Mouse (Mus musculus): ENCODE results near the gene Sun1. TPM values are rescaled to one million over a fixed set of nuclear protein-coding genes. Genes with fewer than 3 reads are reported as not detected.

The Sun1 gene
- total and polyA plus RNA-seq, 2 experiments from 2014 or later, result 35.3 to 75.0 TPM

DNA sequence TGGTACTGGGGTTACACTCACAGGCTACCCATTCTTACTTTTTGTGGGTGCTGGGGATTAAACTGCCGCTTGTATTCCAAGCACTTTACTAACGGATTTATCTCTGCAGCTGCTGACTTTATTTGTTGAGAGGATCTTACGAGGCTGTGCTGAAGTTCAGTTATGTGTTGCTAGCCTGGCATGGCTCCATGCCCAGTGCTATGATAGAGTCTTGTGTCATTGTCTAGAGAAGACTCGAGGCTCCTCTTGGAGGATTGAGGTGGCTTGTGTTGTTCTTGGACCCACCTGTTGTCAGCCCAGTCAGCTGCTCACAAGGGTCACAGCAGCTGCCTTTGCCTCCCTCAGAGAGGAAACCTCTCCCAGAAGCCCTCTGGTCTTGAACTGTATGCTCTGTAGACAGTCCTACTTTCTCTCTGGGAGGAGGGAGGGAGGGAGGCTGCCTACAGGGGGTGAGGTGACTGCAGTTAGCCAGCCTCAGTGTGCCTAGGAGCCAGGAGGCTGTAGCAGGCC is 19.6 kb downstream of the Sun1 start:
- Histone ChIP-seq H3K27ac (ENCODE audit: low read depth, low read length) (no peak overlapping the region), H3K4me3 (ENCODE audit: low read depth, low read length) (no peak overlapping the region), H3K9me3 (ENCODE audit: low read length) (no peaks in the 10 kb centered on the region), H3K4me1 (ENCODE audit: insufficient read depth, low read length) (no peaks in the 10 kb centered on the region), H3K4me2 (ENCODE audit: low read depth, low read length, poor library complexity, severe bottlenecking) (no peak overlapping the region), H3K36me3 (ENCODE audit: insufficient read depth, low read length) (peaks cover 48% of the 10 kb centered on the region), H3K27me3 (ENCODE audit: insufficient read depth, low read length) (no peaks in the 10 kb centered on the region), H3K9ac (replicated peaks; ENCODE audit: low read length, poor library complexity, severe bottlenecking) (no peak overlapping the region)
- ATAC-seq (ENCODE audit: low FRiP score) (no peak), DNase-seq (ENCODE audit: low spot score) (no peak)
- no peak for TF ChIP-seq CTCF (IDR thresholded peaks at IDR 0.05)
- WGBS, result 89% methylated on average over 4 of the region's 4 CpGs

DNA sequence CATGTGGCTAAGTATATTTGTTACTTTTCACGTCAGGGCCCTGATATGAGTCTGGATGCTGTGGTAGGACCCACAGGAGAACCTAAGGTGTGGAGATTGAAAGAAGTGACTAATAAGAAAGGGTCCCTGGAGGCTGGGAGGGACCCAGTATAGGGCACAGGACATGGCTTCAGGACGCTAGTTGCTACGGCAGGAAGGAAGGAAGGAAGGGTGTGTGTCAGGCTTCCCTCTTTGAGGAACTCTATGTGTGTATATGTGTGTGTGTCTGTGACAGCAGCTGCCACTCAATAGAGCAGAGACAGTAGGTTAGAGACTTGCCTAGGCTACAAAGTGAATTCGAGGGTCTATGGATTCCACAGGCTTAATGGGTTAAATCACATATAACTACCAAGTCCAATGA is 20.2 kb downstream of the Sun1 start:
- TF ChIP-seq CTCF (IDR thresholded peaks at IDR 0.05), result no peak
- Histone ChIP-seq H3K27me3 (ENCODE audit: insufficient read depth, low read length) (no peaks in the 10 kb centered on the region), H3K4me2 (ENCODE audit: low read depth, low read length, poor library complexity, severe bottlenecking) (no peak overlapping the region), H3K4me1 (ENCODE audit: insufficient read depth, low read length) (no peaks in the 10 kb centered on the region), H3K9me3 (ENCODE audit: low read length) (no peaks in the 10 kb centered on the region), H3K4me3 (ENCODE audit: low read depth, low read length) (no peak overlapping the region), H3K27ac (ENCODE audit: low read depth, low read length) (no peak overlapping the region), H3K9ac (replicated peaks; ENCODE audit: low read length, poor library complexity, severe bottlenecking) (no peak overlapping the region), H3K36me3 (ENCODE audit: insufficient read depth, low read length) (peaks cover 47% of the 10 kb centered on the region)
- ATAC-seq (ENCODE audit: low FRiP score) (no peak), DNase-seq (ENCODE audit: low spot score) (no peak)
- WGBS, result 89% methylated on average over 4 of the region's 4 CpGs

DNA sequence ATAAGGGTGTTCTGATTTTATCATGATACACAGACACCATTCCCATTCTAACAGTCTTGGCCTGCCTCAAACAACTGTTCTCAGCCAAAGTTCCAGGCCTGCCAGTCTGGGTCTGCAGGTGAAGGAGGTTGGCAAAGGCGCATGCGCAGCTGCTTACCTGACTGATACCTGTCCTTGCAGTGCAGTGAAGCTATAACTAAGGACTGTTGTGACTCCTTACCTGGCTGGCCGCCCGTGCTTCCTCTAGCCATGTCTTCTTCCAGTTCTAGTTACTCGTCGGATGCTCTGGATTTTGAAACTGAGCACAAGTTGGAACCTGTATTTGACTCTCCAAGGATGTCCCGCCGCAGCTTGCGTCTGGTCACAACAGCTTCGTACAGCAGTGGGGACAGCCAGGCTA is 22.9 kb downstream of the Sun1 start:
- H3K27me3 ChIP-seq (ENCODE audit: insufficient read depth, low read length), result no peaks in the 10 kb centered on the region
- WGBS, result 97% methylated on average over 10 of the region's 10 CpGs
- no peaks in the 10 kb centered on the region for H3K4me1 ChIP-seq (ENCODE audit: insufficient read depth, low read length)
- H3K27ac ChIP-seq (ENCODE audit: low read depth, low read length), result no peak overlapping the region
- H3K9me3 ChIP-seq (ENCODE audit: low read length), result no peaks in the 10 kb centered on the region
- H3K9ac ChIP-seq (replicated peaks; ENCODE audit: low read length, poor library complexity, severe bottlenecking), result no peak overlapping the region
- H3K36me3 ChIP-seq (ENCODE audit: insufficient read depth, low read length), result peaks cover 59% of the 10 kb centered on the region
- H3K4me3 ChIP-seq (ENCODE audit: low read depth, low read length), result no peak overlapping the region
- no peak for ATAC-seq (ENCODE audit: low FRiP score)
- TF ChIP-seq CTCF (IDR thresholded peaks at IDR 0.05), result no peak
- no peak for DNase-seq (ENCODE audit: low spot score)
- no peak overlapping the region for H3K4me2 ChIP-seq (ENCODE audit: low read depth, low read length, poor library complexity, severe bottlenecking)

DNA sequence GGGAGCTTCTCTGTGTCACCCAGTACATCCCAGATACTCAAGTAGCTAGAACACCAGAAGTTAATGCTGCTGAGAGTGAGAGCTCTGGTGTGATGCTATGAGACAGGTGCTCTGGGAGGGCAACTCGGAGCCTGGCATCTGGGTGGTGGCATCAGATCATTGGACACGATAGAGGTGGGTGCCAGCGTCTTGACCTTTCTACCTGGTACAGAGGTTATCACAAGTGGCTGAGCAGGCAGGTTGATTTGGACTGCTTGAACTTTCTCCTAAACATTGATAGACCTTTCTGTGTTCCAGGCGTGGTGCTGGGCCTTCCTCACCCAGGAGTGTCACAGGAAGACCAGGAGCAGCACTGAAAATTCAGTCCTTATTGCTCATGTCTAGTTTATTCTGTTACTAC is 26.8 kb downstream of the Sun1 start:
- WGBS, result 97% methylated on average over 4 of the region's 4 CpGs
- H3K4me1 ChIP-seq (ENCODE audit: insufficient read depth, low read length), result no peaks in the 10 kb centered on the region
- ATAC-seq (ENCODE audit: low FRiP score) (no peak), DNase-seq (ENCODE audit: low spot score) (no peak)
- no peaks in the 10 kb centered on the region for H3K9me3 ChIP-seq (ENCODE audit: low read length)
- no peak overlapping the region for H3K9ac ChIP-seq (replicated peaks; ENCODE audit: low read length, poor library complexity, severe bottlenecking)
- peaks cover 68% of the 10 kb centered on the region for H3K36me3 ChIP-seq (ENCODE audit: insufficient read depth, low read length)
- H3K27ac ChIP-seq (ENCODE audit: low read depth, low read length), result no peak overlapping the region
- TF ChIP-seq CTCF (IDR thresholded peaks at IDR 0.05), result no peak
- H3K27me3 ChIP-seq (ENCODE audit: insufficient read depth, low read length), result no peaks in the 10 kb centered on the region
- H3K4me3 ChIP-seq (ENCODE audit: low read depth, low read length), result no peak overlapping the region
- H3K4me2 ChIP-seq (ENCODE audit: low read depth, low read length, poor library complexity, severe bottlenecking), result no peak overlapping the region

DNA sequence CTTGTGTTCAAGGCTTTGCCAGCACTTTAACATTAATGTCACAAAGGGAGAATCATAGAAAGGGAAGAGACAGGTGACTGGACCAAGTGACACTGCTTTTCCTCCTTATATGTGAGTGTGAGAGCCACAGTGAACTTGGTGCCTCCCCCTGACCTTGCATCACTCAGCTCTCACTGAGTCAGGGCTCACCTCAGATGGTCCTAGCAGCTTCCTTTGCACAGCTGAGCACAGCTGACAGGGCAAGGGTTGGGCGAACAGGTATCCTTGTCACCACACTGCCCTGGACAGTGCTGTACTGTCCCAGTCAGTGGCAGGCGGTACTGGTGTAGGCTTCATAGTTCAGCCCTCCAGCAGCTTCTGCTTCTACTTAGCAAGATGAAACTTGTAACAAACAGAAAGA is 27.2 kb downstream of the Sun1 start:
- Histone ChIP-seq H3K9ac (replicated peaks; ENCODE audit: low read length, poor library complexity, severe bottlenecking) (no peak overlapping the region), H3K27ac (ENCODE audit: low read depth, low read length) (no peak overlapping the region), H3K27me3 (ENCODE audit: insufficient read depth, low read length) (no peaks in the 10 kb centered on the region), H3K4me2 (ENCODE audit: low read depth, low read length, poor library complexity, severe bottlenecking) (no peak overlapping the region), H3K9me3 (ENCODE audit: low read length) (no peaks in the 10 kb centered on the region), H3K4me1 (ENCODE audit: insufficient read depth, low read length) (no peaks in the 10 kb centered on the region), H3K4me3 (ENCODE audit: low read depth, low read length) (no peak overlapping the region), H3K36me3 (ENCODE audit: insufficient read depth, low read length) (peaks cover 72% of the 10 kb centered on the region)
- WGBS, result 94% methylated on average over 2 of the region's 2 CpGs
- ATAC-seq (ENCODE audit: low FRiP score), result no peak
- DNase-seq (ENCODE audit: low spot score), result no peak
- no peak for TF ChIP-seq CTCF (IDR thresholded peaks at IDR 0.05)

DNA sequence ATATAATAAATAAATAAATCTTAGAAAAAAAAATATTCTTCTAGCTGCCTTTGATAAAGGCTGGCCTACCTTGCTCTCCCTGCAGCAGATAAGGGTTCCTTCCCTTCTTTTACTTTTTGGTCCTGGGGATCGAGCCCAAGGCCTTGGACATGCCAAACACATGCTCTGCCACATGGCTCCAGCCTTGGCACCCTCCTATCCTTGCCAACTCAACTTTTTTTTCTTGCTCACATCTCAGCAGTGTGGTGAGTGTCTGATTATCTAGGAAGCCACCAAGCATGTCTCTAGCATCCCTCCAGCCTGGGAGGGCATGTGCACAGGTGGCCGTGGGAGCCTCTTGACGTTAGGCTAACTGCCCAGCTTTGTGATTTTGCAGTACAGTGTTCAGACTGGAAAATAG is 27.9 kb downstream of the Sun1 start:
- H3K4me2 ChIP-seq (ENCODE audit: low read depth, low read length, poor library complexity, severe bottlenecking), result no peak overlapping the region
- no peak for DNase-seq (ENCODE audit: low spot score)
- no peaks in the 10 kb centered on the region for H3K4me1 ChIP-seq (ENCODE audit: insufficient read depth, low read length)
- H3K4me3 ChIP-seq (ENCODE audit: low read depth, low read length), result no peak overlapping the region
- TF ChIP-seq CTCF (IDR thresholded peaks at IDR 0.05), result no peak
- H3K27ac ChIP-seq (ENCODE audit: low read depth, low read length), result no peak overlapping the region
- H3K9me3 ChIP-seq (ENCODE audit: low read length), result no peaks in the 10 kb centered on the region
- WGBS, result 99% methylated on average over 3 of the region's 3 CpGs
- H3K27me3 ChIP-seq (ENCODE audit: insufficient read depth, low read length), result no peaks in the 10 kb centered on the region
- H3K9ac ChIP-seq (replicated peaks; ENCODE audit: low read length, poor library complexity, severe bottlenecking), result no peak overlapping the region
- peaks cover 74% of the 10 kb centered on the region for H3K36me3 ChIP-seq (ENCODE audit: insufficient read depth, low read length)
- ATAC-seq (ENCODE audit: low FRiP score), result no peak

Data from midbrain, postnatal 0 days (tissue).